Mouse (Mus musculus) mouse embryonic stem cell (cell line): ENCODE data around the gene Cntnap5c.
"Not testable (repeated sequence)": the region's sequence is repeated elsewhere in the genome, so short reads cannot be mapped to it uniquely, and the experiment has no call there.

Source experiments
- in situ Hi-C, 2 experiments: fragments of 300-500 bp; cut with MboI; formaldehyde crosslinking; loops; 1 replicate in 1 of 2; 3 replicates in 1 of 2; pipeline ENCODE4 v1.14.3; 2019 to 2020; ENCODE audit warnings: low sequenced_read_pairs in 2 of 2, low pct_unique_long_range_greater_than_20kb in 1 of 2, mixed read lengths in 1 of 2; ENCODE audit not compliant: unreplicated experiment in 1 of 2

The Cntnap5c gene

DNA sequence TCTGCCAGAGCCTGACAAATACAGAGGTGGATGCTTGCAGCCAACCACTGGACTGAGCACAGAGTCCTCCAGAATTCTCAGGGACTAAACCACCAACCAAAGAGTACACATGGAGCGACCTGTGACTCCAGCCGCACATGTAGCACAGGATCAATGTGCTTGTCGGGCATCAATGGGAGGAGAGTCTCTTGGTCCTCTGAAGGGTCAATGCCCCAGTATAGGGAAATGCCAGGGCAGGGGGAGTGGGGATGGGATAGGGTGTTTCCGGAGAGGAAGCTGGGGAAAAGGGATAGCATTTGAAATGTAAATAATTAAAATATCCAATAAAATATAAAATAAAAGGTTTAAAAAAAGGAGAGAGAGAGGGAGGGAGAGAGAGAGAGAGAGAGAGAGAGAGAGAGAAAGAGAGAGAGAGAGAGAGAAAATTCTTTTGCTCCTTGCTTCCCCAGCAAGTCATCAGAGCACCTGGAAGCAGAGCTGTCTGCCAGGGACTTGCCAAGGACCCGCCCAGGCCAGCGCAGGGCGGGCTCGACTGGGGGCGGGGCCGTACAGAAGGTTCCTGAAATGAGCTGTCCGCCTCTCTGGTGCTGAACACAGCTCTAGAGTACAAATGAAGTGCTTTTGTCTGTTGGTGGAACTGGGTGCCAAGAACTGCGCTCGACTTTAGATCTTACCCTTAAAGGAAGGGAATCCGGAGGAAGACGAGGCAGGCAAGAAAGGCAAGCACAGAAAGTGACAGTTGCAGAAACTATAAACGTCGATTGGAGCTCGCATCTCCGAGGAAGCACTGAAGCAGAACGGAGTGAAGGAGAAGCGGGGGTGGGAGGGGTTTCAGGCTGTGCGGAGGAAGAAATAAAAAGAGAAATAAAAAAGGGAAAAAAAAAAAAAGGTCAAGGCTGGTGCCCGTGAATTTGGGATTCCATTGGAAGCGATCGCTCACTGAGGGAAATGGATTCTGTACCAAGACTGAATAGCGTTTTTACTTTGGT lies at the start of gene Cntnap5c:
TSS of gene Cntnap5c (plus strand) at position 949 of the 989 bp plus-strand sequence.
- in situ Hi-C loops, result no loop called here

DNA sequence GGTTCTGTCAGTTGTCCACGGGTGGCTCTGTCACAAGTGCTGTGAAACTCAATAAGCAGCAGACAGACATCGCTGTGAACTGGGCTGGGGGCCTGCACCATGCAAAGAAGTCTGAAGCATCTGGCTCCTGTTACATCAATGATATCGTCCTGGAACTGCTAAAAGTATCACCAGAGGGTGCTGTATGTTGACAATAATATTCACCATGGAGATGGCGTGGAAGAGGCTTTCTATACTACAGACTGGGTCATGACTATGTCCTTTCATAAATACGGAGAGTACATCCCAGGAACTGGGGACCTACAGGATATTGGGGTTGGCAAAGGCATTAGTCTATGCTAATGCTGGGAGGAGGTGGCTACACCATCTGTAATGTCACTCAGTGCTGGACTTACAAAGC lies 27.3 kb upstream of the Cntnap5c start, which contains the start of gene Gm21834:
TSS of gene Gm21834 (minus strand) at position 101 of the 400 bp plus-strand sequence.
- in situ Hi-C loops, result no loop called here

DNA sequence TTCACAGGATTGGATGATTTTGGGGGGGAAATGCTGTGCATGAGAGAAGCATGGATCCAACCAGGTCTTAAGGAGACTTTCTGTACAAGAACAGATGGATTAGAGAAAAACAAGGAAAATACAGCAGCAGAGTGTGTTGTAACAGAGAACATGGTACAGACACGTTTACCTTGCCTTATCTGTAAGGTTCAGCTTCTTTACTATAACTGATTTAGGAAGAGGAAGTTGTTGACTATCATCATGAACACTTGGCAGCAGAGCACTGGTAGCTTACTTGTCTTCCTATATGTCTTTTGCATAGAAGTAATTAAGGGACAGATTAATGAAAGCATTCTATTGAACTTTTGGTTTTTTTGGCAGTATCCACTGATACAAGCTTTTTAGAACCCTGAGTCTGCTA lies 11.3 kb upstream of the Cntnap5c start:
- in situ Hi-C loops, result no loop called here

DNA sequence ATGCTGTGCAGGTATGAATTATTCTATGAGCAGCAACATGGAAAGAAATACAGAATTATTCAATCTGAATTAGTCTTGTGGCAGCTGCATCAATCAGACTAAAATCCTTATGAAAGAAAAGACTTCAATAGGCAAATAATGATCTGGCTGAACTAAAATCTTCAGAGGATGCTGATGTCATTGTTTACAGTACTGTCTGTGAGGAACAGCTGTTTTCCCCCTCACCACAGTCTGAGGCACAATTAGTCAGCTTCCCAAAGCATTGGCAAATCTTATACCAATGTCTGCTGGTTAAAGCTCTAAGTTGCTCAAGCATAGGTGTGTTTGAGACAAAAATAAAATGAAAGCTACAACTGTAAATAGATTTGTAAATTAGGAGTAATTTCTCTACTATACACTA lies 2.1 kb upstream of the Cntnap5c start:
- in situ Hi-C loops, result no loop called here

DNA sequence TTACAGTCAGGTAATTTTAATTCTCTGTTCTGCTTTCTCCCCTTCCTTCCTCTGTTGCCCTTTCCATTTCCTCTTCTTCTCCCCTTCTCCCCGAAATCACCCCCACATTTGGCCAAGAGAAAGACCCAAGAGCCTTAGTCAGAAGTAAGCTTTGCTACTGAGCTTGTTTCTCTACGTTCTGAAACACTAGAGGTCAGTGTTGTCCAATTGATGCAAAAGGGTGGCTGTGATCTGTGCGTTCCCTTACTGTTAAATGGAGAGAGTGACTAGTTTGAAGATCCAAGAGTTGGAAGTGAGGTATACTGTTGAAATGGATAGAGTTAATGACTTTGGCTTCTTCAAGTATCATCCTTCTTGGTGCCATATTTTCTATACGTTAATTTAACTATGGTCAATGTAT lies 1.5 kb downstream of the Cntnap5c start:
- in situ Hi-C loops, result no loop called here

DNA sequence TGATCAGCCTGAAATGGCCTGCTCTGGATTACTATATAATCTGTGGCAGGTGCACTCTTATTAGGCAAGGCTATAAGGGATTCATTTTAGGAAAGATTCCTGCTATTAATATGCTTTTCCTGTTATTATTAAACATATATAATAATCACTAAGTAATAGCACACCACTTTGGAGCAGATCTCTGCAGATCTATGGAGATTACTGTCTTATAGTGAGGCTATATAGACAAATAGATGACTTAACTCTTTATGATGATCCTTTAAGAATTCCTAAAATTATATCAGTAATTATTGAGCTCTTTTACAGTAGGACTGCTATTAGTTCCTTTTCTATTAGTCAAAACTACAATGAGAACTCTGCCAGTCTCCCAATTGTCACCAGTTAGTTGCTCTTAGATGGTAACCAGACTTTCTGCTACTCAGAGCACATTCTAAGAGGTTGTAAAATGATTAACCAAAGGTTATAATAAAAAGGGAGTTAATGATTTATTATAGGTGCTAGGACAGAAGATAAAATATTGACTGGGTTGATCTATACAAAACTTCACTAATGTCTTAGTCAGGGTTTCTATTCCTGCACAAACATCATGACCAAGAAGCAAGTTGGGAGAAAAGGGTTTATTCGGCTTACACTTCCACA lies 18.9 kb downstream of the Cntnap5c start:
- in situ Hi-C loops, result no loop called here

DNA sequence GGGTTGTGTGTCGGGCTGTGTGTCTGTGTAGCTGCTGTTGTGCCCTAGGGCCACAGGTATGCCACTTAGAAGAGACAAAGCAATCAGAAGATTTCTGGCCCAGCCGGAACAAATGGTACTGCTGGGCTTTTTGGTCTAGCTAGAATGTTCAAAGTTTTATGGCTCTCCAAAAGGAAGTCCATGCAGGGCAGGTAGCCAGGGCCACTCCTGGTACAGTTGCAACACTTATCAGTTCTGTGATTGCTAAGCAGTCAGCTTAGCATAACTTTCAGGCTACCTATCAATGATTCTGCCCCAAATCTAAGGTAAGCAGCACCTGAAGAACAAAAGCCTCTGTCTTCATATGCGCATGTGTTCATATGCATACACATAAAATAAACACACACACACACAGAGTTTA lies 26.0 kb downstream of the Cntnap5c start:
- in situ Hi-C loops, result no loop called here

DNA sequence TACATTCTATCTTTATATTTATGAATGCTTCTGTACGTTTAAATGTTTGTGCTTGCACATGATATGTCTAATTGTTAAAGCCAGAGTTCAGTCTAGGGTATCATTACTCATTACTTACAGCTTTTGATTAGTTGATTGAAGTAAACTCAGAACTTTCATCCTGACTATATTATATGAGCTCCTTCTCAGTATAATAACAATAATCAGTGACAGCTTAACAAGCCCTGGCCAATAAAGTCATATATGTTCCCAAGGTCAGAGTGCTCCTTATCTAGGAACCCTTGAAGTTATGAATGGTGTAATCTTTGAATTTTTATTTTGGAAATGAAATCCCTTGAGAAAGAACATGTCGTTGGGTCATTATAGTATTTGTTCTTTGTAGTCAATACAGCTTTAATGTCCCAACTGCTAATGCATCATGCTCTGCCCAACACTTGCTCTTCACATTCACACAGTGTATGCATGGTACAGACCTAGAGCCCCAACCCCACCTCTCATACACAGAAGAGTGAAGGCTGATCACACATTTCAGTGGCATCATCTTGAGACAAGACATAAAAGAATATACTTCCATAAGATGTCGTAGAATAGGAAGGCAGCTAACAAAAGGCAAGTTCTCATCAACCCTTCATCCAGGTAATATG lies 27.4 kb downstream of the Cntnap5c start:
- in situ Hi-C loops, result no loop called here

DNA sequence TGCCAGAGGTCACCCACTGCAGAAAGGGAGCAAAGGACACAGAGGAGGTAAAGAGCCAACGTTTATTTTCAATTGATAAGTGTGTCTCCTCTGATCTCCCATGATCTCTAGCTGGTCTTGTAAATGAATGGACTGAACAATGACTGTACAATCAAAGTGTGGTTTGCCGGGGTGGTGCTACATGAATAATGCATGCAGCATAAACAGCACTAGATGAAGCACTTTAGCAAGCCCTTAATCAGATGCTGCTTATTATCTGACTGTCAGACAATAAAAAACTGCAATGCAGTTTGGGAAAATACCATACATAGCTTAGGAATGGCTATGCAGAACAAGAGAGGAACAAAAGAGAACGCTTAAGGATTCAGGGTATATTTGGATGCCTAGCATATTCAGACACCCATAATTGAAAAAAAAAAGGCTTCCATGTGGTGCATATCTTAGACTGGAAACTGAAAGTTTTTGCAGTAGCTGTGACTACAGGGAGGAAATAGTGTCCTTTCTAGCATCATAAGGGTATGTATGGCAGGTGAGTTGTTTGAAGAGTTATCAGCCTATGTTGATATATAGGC lies 30.1 kb downstream of the Cntnap5c start:
- in situ Hi-C loops, result no loop called here

DNA sequence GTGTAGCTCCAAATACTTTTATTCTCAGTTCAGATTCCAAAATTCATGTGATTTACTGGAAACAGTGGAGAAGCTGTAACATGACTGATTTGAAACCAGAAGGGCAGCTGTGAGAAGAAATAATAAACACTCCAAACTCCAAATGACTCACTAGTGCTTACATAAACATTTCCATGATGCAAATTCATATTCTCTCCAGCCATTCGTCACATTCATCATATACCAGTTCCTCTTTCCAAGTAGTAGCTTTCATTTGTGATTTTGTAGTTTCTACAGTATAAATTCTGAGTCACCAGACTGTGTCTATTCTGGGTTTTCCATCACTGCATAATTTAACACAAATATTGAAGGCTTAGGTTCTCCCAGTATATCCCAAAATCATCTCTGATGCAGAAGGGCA lies 31.8 kb downstream of the Cntnap5c start:
- in situ Hi-C loops, result no loop called here

DNA sequence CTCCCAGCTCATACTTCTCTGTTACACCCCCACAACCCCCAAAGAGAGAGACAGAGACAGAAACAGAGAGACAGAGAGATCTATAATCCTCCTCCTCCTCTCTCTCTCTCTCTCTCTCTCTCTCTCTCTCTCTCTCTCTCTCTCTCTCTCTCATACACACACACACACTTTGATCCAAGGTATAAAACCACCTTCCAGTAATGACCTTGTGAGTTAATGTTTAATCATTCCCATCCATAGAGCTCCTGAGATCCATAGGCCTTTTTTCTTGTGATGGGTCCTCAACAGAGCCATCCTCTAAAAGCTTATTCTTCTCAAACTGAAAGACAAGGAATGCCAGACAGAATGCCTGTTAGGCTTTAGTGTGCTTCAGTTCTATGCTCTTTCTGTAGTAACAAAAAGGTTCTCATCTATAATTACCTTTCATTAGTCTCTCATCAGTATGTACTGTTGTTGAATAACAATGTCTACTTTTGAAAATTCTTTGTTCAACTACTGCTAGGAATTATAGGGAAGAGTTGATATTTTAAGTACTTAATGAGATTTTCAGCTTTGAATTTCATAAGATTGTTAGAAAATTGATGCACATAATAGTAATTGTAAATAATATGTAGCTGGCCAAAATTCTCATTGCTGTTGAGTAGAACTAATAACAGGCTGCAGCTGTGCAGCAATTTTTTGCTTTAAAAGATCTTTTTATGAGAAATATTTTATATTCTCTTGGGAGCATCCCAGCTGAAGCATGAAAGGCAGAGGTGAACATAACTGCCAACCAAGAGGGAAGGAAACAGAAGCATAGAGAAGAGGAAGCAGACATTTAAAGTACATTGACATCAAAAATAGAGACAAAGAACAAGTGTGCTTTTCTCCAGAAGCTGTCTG lies 68.0 kb downstream of the Cntnap5c start:
- in situ Hi-C loops, result no loop called here

DNA sequence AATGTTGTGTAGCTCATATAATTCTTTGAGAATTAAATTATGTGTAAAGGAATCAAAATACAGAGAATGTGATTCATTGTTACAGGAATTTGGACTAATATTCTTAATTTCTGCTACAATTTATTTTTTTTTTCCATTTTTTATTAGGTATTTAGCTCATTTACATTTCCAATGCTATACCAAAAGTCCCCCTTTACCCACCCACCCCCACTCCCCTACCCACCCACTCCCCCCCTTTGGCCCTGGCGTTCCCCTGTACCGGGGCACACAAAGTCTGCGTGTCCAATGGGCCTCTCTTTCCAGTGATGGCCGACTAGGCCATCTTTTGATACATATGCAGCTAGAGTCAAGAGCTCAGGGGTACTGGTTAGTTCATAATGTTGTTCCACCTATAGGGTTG lies 86.4 kb downstream of the Cntnap5c start:
- in situ Hi-C loops, result not testable (repeated sequence)

DNA sequence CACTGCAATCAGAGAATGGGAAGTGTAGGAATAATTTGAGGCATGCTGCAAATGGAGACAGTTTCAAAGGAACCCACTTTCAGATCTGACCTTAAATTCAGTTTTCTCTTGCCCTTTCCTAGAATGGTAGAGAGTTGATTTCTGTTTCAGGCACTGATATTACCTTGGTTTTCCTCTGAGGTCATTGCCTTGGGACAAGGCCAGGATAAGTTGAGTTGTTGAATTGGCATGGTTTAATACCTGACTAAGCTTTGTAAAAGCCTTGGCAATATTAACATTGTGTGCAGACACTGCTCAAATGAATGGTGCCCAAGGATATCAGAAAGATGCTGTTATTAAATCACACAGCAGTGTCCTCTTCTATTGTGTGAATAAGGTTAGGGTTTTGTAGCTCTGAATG lies 96.6 kb downstream of the Cntnap5c start:
- in situ Hi-C loops, result no loop called here

DNA sequence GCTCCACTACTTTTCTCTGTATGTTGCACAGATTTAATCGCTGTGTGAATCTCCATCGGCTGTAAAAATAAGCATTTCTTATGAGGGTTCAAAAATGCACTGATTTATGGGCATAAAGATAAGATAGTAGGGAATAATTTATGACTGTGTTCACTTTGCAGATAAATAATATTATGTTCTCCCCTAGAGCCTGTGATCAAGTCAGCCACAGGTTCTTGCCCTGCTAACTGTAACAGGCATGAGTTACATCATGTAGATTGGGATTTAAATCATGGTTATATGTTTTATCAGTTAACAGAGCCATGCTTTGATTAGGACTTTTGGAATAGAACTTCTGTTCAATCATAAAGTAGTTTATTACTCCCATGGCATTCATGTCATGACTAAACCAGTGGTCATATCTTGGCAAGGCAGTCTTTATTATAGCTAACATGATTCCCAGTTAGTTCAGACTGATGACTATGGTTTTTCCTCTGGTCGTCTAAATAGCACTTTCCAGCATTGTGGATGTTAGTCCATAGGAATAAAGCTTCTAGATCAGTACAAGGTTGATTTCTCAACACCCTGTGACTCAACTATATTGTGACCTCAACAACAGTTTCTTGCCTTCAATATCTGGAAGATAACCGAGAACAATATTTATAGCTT lies 118.5 kb downstream of the Cntnap5c start:
- in situ Hi-C loops, result no loop called here

DNA sequence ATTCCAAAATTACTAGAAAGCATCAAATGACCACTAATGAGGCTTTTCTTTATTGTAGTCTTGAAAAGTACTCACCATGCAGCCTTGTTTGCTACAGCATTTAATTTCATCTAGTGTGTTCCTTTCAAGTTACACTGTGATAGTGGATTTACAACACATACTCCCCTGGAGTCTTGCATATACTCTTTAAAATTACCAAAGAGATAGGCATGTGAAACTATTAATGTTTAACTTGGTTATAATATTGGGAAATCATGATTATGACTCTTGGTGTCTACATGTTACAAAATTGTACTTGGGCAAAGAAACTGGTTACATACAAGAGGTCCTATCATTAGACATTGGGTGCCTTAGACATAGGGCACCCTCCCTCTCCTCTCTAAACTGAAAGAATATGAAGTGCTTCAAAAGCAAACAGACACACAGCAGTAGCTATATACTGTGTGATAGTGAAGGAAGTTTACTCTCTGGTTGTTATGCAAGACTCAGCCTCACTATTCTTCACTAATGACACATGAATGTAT lies 142.5 kb downstream of the Cntnap5c start:
- in situ Hi-C loops, result no loop called here

DNA sequence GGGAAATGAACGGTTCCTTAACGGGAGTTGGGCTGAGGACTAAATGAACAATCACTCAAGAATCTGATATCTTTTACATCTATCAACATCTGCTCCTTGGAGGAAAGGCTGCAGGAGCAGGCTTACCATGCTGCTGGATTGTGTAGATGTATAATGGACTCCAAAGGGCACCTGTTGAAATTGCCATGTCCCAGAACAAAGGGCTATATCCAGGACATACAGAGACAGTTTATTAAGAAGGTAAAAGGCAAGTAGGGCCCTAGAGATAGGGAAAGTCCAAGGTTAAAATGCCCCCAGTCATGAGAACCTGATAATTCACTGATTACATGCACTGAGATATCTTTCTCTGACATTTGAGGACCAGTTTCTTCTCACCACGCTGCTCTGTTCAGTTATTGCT lies 214.9 kb downstream of the Cntnap5c start:
- in situ Hi-C loops, result no loop called here

DNA sequence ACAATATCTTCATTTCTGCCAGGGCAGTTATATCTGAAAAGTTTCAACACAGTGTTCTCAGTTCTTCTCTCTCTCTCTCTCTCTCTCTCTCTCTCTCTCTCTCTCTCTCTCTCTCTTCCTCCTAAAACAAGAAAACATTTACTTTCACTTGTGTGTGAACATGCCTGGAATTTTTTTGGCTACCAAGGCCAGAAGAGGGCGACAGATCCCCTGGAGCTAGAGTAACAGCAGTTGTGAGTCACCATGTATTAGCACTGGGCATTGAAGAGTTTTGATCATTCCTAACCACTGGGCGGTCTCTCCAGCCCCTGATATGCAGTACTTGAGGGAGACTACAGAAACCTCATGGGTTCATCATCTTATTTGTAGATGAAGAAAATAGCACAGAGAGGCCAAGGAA lies 219.1 kb downstream of the Cntnap5c start:
- in situ Hi-C loops, result no loop called here
